Mouse (Mus musculus) T-helper 2 cell (primary cell): ENCODE data around the gene Prom2.

Experiments used
- in situ Hi-C: fragments of 300-600 bp; cut with MboI, MseI; formaldehyde crosslinking; loops from one replicate; pipeline ENCODE4 v1.15.1; 2025; ENCODE audit warnings: high pct_unique_total_duplicates

The Prom2 gene

GRCm38 (mm10) chr2:127523950-127524729, 17.1 kb downstream of the Prom2 start:
- in situ Hi-C loops = loop anchor here (25.0 kb wide), 1 partner anchor 438 kb away; no protein-coding TSS in a partner anchor

GRCm38 (mm10) chr2:127522006-127522441, 19.2 kb downstream of the Prom2 start, which contains the start of gene Kcnip3:
Gene Kcnip3, minus strand, starts transcription at chr2:127522094.
- in situ Hi-C loops = loop anchor here (25.0 kb wide), 1 partner anchor 440 kb away; no protein-coding TSS in a partner anchor

GRCm38 (mm10) chr2:127521172-127522005, 19.9 kb downstream of the Prom2 start:
- in situ Hi-C loops = loop anchor here (25.0 kb wide), 1 partner anchor 441 kb away; no protein-coding TSS in a partner anchor

- in situ Hi-C loops = loop anchor here (25.0 kb wide), 1 partner anchor 442 kb away; no protein-coding TSS in a partner anchor
Observed at GRCm38 (mm10) chr2:127520123-127520522, 21.1 kb downstream of the Prom2 start.

GRCm38 (mm10) chr2:127519308-127519707, 22.0 kb downstream of the Prom2 start:
- in situ Hi-C loops = loop anchor here (25.0 kb wide), 1 partner anchor 443 kb away; no protein-coding TSS in a partner anchor

GRCm38 (mm10) chr2:127518831-127519230, 22.4 kb downstream of the Prom2 start:
- in situ Hi-C loops = loop anchor here (25.0 kb wide), 1 partner anchor 443 kb away; no protein-coding TSS in a partner anchor

GRCm38 (mm10) chr2:127518273-127518672, 23.0 kb downstream of the Prom2 start:
- in situ Hi-C loops = loop anchor here (25.0 kb wide), 1 partner anchor 444 kb away; no protein-coding TSS in a partner anchor

GRCm38 (mm10) chr2:127517081-127517480, 24.2 kb downstream of the Prom2 start:
- in situ Hi-C loops = loop anchor here (25.0 kb wide), 1 partner anchor 445 kb away; no protein-coding TSS in a partner anchor

GRCm38 (mm10) chr2:127514380-127515124, 26.7 kb downstream of the Prom2 start:
- in situ Hi-C loops = loop anchor here (25.0 kb wide), 1 partner anchor 448 kb away; no protein-coding TSS in a partner anchor

GRCm38 (mm10) chr2:127513244-127513643, 28.0 kb downstream of the Prom2 start:
- in situ Hi-C loops = loop anchor here (25.0 kb wide), 1 partner anchor 449 kb away; no protein-coding TSS in a partner anchor

- in situ Hi-C loops = loop anchor here (25.0 kb wide), 1 partner anchor 451 kb away; no protein-coding TSS in a partner anchor
Observed at GRCm38 (mm10) chr2:127511426-127511825, 29.8 kb downstream of the Prom2 start.

- in situ Hi-C loops = loop anchor here (25.0 kb wide), 1 partner anchor 454 kb away; no protein-coding TSS in a partner anchor
Observed at GRCm38 (mm10) chr2:127507967-127508660, 33.2 kb downstream of the Prom2 start.

GRCm38 (mm10) chr2:127507077-127507774, 34.0 kb downstream of the Prom2 start:
- in situ Hi-C loops = loop anchor here (25.0 kb wide), 1 partner anchor 455 kb away; no protein-coding TSS in a partner anchor

GRCm38 (mm10) chr2:127506131-127506632, 35.1 kb downstream of the Prom2 start:
- in situ Hi-C loops = loop anchor here (25.0 kb wide), 1 partner anchor 456 kb away; no protein-coding TSS in a partner anchor

GRCm38 (mm10) chr2:127505196-127505595, 36.1 kb downstream of the Prom2 start:
- in situ Hi-C loops = loop anchor here (25.0 kb wide), 1 partner anchor 457 kb away; no protein-coding TSS in a partner anchor

- in situ Hi-C loops = loop anchor here (5.0 to 25.0 kb wide), 2 partner anchors 53 to 458 kb away; no protein-coding TSS in a partner anchor
Observed at GRCm38 (mm10) chr2:127503751-127504549, 37.3 kb downstream of the Prom2 start.

- in situ Hi-C loops = loop anchor here (5.0 to 25.0 kb wide), 2 partner anchors 56 to 461 kb away; no protein-coding TSS in a partner anchor
Observed at GRCm38 (mm10) chr2:127501061-127501460, 40.2 kb downstream of the Prom2 start.

- in situ Hi-C loops = no loop called here
Observed at GRCm38 (mm10) chr2:127498750-127499149, 42.5 kb downstream of the Prom2 start.
